Mouse (Mus musculus): ENCODE data around the gene Tbcd.

- no peak for TF ChIP-seq CTCF (IDR thresholded peaks at IDR 0.05; ENCODE audit: borderline replicate concordance, insufficient read depth, low read depth, low read length)
- no peak for TF ChIP-seq POLR2A (IDR thresholded peaks at IDR 0.05; ENCODE audit: borderline replicate concordance, insufficient read depth, low read length)
These were observed 65.2 kb downstream of the Tbcd start for GRCm38 (mm10) chr11:121516906-121517305.

Measured in cerebellum, adult 2 months (tissue).